Mouse (Mus musculus): ENCODE measurements around the gene Prelid3b. TPM values are rescaled to one million over a fixed set of nuclear protein-coding genes. Genes with fewer than 3 reads are reported as not detected.

Gene Prelid3b
- total RNA-seq, 2 experiments from 2014 or later: 171 to 172 TPM

DNA sequence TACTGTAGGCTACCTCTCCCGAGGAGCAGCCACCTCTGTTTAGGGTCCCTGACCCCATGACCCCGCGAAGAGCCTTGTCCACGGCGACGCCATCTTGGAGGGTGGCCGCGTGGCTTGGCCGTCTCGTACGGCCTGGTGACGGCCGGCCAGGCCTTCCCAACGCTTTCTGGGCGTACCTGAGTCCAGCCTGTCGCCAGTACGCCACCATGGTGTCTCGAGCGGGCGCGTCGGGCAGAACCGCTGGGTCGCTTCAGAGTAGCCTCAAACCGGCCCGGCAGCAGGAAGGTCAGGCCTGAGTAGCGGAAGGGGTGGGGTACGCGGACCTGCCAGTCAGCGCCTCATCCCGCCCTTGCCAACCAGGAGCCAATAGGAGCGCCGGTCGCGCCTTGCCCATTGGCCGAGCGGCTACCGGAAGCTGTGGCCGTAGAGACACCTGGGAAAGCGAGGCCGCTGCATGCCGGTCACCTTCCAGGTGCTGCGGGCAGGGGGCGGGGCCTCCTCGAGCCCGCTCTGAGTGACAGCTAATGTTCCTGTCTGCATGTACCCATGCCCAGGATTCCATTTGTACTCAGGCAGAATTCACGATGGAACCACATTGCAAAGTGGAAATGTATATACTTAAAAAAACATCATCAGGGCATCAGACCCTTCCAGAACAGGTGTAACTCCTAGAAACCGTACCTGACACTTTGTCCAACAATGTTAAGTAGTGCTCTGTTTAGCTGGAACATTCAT is 8.9 kb downstream of the Prelid3b start, which contains the start of gene Atp5e:
Gene Atp5e (minus strand): TSS at position 317 of the 735 bp plus-strand sequence.
- DNase-seq: peak; percentile 97

DNA sequence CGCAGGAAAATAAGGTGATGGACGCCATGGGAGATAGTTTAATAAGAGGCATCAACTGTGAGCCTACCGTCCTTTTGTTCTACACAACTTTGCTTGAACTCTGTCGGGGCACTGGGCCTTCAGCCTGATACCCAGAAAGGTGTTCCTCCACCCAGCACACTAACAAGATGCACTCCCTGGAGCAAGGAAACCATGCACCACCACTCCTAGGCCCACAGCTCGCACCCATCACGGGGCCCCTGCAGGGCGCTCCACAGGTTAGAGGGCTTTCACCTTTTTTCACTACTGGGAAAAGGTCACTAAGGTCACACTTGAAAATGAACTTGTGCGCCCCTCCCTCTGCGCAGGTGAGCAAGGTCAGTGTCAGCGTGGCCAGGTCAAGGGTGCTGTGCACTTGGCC is 9.5 kb downstream of the Prelid3b start:
- DNase-seq: no peak

DNA sequence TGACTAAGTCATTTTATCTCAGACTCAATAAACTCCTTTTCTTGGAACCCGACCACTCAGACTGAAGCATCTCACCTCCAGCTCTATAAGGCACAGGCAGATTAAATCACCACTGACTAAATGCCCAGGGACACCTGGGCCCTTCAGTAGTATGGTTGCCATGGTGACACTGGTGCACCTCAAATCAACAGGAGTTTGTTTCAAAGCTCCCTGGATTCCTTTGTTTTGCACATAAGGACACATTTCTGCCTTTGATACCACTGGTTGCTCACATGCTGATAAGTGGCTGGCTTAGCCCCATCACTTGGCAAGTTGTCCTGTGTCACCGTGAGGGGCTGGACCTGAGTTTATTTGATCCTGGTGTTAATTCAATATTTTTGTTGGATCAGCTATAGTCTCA is 13.5 kb downstream of the Prelid3b start:
- DNase-seq: no peak

DNA sequence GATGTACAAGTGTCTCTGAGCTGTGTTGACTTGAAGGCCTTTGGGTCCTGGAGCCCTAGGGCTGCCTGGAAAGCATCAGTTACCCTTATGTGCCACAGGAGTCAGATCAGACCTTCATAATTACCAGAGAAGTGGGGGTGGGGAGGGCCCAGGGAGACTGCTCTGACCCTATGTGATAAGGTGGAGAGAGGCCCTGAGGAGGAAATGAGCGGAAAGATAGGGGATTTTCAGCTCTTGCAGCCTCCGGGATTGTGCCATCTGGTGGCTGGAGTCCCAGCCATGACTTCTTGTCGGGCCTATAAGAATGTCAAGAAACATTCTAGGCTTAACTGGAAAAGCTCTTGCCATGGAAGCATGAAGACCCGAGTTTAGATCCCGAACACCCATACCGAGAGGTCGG is 19.2 kb downstream of the Prelid3b start:
- peak; percentile 32 for DNase-seq

DNA sequence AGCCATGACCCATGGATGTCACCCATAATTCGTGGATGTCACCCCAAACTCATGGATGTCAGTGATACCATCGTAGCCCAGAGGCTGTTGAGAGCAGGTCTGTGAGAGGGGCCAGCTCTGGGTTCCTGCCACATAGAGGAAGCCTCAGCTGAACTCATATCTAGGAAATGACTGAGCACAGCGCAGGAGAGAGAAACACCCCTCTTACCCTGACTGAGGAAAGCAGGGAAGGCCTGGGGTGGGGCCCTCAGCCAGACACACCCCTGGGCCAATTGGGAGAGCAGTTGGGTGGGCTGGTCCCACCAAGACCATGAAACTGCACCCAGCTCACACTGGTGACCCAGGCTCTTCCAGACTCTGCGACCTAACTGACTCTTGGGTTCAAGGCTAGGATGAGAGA is 22.5 kb downstream of the Prelid3b start, which contains the start of gene Tubb1:
Gene Tubb1 (plus strand): TSS at position 343 of the 400 bp plus-strand sequence.
- no peak for DNase-seq

DNA sequence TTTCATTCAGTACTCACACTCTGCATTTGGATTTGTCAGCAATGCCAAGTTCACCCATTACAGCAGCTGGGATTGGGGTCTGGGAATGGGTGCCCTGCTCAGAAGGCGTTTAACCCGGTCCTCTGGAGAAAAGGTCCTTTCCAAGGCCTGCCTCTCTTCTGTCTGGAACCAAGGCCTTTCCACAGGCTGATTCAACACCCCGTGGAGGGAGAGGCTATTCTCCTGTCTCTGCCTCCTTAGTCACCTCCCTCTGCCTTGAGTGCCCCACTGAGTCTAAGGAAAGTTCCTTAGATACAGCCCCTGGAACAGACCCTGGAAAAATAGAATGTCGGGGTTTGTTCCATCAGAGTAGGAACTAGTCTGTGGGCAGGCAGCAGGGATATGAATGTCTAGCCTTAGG is 24.5 kb downstream of the Prelid3b start:
- DNase-seq: no peak

DNA sequence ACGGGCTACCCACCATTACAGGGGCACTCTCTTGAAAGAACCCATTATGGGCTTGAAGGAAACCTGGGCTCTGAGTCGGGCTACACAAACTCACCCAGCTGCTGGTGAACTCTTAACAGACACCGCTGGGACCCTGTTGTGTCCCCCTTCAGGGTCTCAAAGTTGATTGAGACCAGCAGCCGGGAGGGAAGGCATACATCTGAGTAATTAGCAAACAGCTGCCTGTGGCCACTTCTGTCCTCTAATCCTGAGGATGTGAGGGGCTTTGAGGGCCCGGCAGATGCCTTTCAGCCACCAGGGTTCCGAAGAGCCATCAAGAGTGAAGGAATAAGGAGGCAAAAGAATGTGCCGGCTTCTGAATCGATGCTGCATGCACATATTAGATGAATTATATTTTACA is 26.0 kb downstream of the Prelid3b start:
- DNase-seq: no peak

DNA sequence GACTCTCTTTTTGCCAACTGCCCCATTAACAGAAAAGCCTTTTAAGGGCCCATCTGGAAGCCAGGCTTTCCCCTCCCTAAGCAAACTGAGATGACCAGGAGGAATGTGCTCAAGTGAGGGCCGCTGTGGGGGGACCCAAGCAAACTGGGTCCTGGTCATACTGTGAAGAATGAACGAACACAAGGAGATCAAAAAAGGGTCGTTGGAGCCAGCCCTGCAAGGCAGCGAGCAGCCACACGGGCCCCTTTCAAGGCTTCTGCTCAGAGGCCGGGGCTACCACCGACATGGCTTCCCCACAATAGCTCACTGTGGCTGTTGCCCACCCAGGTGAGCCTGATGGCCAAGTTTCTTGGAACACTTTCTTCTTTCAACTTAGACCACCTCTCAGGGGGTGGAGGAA is 26.4 kb downstream of the Prelid3b start:
- no peak for DNase-seq

DNA sequence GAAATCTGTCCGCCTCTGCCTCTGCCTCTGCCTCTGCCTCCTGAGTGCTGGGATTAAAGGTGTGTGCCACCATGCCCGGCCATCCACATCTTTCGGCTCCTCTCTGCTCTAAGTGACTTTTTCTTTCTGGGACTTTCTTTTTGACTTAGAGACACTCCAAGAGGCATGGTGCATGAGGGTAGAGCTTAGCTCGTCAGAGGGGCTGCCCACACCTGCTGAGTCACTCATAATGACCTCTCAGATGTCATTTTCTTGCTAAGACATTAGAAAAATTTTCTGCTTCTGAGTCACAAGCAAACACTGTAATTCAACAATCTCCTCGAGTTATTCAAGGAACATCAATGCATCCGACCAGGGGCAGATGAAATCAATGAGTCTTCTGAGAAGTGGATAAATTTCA is 27.9 kb downstream of the Prelid3b start:
- no peak for DNase-seq

DNA sequence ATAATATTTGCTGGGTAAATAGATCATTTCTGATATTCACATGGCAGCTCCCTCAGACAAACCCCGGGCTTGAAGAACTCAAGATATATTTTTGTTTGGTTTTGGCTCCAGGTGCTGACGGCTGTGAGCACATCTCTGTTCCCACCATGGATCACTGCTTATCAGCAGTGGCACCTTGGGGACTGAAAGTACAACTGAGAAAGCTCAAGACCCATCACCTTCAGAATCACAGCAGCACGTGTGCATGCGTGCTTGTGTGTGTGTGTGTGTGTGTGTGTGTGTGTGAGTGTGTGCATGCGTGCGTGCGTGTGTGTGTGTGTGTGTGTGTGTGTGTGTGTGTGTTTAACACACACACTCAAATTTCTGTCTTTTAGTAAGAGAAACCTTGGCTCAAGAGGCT is 28.5 kb downstream of the Prelid3b start:
- DNase-seq: no peak

DNA sequence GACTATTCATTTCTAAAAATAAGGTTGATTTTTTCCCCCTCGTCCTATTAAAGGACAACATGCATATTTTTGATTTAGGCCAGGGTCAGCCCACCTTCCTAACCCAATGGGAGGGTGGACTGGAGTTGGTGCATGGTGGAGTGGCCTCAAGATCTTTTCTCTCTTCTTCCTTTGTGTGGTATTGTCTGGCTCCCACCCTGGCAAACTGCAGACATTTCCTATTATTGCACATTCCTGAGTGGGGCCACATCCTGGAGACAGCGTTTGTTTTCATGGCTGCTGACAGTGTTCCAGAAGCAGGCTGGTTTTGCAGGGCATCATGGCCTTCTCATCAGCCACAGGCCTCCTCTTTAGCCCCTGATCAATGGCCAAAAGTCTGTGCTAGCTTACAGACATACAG is 29.8 kb downstream of the Prelid3b start:
- no peak for DNase-seq

DNA sequence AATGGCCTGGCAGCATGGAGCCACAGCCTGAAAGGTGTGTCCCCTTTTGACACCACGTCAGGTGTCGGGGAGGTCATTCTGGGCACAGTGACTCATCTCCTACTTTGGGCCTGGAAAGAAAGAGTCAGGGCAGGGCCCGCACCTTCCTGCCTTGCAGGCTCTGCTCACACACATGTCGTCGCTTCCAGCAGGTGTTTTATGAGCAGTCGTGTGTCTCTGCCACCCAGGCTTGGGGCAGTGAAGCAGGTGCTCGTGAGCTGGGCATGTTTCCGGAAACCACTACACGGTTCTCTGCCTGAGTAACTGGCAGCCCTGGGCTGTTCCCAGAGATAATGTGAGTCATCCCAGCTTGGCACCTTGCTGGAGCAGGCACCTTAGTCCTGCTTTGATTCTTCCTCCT is 30.4 kb downstream of the Prelid3b start:
- peak; percentile 31 for DNase-seq

DNA sequence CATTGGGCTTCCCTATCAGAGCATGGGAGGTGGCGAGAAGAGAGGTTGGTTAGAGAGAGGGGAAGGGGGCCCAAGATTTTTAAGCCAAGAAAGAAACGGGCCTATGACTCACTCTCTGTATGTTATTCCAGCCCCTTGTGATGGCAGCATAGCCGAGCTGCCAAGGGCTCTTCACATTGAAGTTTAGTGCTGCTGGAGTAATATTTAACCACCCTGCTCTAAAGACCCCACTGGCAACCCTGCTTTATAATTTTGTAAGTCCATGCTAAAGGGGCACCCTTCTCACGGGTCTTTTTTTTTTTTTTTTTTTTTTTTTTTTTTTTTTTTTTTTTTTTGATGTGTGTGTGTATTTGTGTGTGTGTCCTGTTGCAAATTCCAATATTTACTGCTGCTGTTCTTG is 31.0 kb downstream of the Prelid3b start:
- no peak for DNase-seq

DNA sequence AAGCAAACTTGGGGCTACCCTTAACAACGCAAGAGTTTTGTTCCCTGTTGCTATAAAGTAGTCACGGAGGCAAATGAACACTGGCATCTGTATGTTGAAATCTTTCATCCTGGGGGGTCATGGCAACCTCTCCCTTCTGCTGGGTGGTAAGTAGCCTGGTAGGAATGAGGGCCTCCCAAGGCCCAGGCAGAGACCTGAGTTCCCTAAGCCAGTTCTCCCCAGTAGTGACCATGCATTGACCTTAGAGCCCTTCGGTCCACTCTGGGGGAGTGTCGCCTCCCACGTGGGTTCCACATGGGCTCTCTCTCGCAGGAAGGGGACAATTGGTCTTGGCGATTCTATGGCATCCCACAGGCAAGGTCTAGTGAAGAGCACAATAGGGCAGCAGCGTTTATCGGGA is 32.9 kb downstream of the Prelid3b start:
- no peak for DNase-seq

DNA sequence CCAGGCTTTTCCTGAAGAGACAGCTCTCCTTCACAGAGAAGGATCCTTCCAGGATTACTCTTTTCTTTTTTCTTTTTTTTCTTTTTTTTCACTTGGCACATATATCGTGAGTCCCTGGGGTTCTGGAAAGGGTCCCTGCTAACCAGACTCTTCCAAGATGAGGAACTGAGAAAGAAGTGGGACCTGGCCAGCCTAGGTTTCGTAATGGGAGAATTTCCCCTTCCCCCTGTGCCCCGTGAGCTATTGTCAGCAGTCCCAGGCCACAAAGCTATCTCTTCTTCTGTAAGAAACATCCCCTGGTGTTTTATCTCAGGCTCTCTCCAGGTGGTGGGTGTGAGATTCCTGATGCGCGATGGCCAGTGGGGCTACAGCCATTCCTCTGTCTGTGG is 33.4 kb downstream of the Prelid3b start:
- DNase-seq: no peak

DNA sequence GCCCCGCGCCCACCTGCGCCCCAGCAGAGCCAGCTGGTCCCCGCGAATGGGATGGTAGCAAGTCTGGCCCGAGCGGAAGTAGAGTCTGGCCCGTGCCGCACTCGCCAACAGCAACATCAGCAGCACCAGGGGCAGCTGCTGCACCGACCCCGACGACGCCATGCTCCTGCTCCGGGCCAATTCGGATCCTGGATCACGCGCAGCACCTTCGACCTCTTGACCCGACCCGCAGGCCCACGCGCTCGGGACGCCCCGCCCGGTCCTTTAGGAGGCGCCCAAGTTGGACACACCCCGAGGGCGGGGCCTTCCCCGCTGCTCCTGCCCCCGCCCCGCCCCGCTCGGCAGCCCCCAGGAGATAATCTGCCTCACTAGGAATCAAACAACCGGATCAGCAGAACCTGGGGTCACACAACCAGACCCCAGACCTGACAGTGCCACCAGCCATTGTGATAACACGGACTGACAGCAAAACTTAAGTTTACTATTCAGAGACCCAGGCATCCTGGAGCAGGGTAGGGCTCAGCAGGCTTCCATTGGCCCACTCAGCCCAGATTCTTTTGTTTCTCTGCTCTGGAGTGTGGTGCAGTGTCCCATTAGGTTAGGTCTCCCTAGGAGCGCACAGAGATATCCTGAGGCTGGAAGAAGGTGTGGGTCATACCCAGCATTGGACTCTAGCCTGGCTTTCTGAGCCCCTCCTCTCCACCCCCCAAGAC is 34.0 kb downstream of the Prelid3b start, which contains the start of gene Ctsz:
Gene Ctsz (minus strand): TSS at position 303 of the 713 bp plus-strand sequence.
- DNase-seq: peak; percentile 85

DNA sequence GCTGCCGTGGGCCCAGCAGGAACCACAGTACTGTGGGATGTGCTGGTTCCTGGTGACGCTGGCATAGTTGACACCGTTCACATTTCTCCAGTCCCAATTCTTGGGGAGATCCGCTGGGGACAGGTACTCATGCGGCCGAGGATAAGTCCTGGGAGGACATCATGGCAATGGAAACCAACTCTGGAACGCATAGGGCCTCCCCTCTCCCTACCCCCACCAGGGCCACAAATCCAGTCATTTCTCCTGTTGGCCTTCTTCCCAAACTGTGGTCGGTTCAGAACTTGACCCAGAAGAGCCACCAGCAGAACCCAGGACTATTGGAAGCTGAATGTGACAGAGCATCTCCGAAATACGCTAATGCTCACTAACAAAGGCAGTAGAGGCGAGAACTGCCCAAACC is 34.7 kb downstream of the Prelid3b start:
- DNase-seq: no peak

DNA sequence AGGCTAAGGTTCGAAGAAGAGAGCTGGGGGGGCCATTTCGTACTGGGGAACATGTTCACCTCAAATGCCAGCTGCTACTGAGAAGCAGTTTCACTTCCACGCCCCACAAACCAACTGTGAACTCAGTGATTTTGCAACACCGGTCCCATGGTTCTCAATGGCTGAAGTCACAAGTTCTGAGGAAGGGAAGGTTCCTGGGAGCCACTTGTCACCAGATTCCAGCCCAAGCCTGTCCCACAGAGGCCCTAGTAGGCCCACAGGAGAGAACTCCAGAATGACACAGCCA is 35.2 kb downstream of the Prelid3b start:
- peak; percentile 40 for DNase-seq

DNA sequence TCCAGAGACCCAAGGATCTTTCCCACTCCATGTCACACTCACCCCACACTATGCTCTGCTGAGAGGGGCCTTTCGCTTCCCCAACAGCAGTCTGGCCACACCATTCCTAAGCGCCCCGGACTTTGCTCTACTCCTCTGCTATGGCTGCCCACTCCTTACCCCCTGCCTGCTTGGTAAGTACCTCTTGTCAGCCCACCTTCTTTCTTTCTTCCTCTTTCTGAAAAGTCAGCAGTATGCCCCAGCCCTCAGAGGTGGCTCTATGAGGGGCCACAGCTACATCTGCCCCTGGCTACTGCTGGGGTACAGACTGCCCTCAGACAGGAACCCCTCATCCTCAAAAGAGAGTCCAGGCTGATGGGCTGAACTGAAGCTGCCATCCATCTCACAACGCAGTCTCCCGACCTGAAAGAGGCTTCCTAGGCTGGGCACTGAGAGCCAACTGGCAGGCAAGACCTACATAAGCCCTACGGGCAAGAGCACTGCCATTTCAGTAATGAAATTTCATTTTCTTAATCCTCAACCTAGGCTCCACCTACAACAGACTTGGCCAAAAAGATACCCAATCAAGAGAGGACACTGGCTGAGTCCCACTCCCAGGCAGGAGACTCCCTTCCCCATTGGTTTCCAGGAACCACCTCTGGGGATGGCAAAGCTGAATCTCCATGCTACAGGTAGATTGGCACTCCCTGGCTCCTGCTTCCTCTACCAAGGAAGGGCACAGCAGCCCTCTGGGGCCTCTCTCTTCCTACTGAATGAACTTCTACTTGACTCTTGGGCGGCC is 35.8 kb downstream of the Prelid3b start:
- no peak for DNase-seq

DNA sequence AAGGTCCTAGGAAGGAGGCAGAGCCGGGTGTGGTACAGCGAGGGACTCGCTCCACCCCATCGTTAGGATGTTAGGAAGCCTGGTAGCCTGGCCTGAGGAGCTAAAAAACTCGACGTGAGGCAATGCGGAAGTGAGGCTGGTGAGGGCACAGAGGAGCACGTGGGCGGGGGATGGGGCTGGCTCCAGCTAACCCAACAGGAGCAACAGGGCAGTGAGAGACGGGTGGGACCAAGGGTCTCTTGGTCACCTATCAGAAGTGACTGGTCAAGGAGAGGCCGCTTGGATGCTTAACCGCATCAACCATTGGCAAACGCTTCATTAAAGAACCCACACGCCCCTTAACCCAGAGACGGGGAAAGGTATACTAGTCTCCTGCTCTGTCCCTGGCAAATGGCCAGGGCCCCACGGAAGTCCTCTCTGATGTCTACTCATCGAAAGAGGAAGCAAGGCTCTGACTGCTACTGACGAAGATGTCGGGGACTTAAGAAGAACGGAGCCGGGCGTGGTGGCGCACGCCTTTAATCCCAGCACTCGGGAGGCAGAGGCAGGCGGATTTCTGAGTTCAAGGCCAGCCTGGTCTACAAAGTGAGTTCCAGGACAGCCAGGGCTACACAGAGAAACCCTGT is 36.7 kb downstream of the Prelid3b start:
- no peak for DNase-seq

DNA sequence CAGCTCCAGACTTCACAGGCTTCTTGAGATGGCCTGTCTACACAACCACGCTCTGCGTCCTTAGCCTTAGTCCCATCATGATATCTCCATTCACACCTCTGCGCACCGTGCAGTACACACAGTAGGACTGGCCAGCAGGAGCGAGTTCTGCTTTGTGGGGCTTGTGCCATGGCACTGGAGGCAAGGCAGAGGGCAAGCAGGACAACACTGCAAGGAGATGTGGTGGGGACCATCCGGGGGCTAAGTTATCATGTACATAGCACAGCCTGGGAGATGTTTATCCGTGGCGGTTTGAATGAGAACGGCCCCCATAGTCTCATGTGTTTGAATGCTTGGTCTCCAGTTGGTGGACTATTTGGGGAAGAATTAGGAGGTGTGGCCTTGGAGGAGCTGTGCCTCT is 37.9 kb downstream of the Prelid3b start:
- DNase-seq: no peak

DNA sequence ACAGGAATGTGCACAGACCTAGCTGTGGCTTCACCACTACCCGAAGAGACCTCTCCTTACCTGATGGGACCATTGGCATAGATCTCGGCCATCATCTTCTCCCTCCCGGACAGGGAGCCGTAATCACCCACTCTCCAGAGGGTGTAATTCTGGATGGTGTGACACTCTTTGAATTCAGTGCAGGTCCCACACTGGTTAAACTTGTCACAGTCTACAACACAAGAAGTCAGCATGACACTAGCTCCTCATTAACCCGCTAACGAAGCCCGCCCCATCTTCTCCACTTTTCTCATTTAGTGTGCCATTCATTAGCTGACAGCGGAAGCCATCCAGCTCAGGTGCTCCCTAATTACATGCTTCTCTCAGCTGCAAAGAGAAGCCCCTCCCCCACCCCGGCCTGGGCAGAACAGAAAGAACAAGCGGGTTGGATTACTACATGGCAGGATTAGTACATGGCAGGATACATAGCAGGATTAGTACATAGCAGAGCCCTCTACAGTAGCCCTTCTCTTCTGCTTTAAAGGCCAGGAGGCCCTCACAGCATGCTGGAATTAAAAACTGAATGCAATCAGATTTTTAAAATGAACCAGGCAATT is 43.8 kb downstream of the Prelid3b start:
- DNase-seq: no peak

Measured in adrenal gland, postnatal 10 days (tissue).